Mouse (Mus musculus) spleen, adult 18-20 months (tissue): ENCODE results near the gene Fap.

Experiments
- DNase-seq, 2 experiments: peaks; one replicate each; pipeline ENCODE4 v3.0.0; 2022; ENCODE audit warnings: mixed read lengths in 2 of 2

Gene Fap

GRCm38 (mm10) chr2:62458070-62458469 is 115.8 kb downstream of the Fap start:
- no peak for DNase-seq

- DNase-seq = no peak
Measured at GRCm38 (mm10) chr2:62454991-62455390, 118.9 kb downstream of the Fap start.

GRCm38 (mm10) chr2:62454033-62454432 is 119.8 kb downstream of the Fap start:
- DNase-seq = no peak
